Mouse (Mus musculus): ENCODE data around the gene Hhipl1. TPM values are rescaled to one million over a fixed set of nuclear protein-coding genes. Genes with fewer than 3 reads are reported as not detected.

Gene Hhipl1
- polyA plus RNA-seq, 1 experiment = not detected

DNA sequence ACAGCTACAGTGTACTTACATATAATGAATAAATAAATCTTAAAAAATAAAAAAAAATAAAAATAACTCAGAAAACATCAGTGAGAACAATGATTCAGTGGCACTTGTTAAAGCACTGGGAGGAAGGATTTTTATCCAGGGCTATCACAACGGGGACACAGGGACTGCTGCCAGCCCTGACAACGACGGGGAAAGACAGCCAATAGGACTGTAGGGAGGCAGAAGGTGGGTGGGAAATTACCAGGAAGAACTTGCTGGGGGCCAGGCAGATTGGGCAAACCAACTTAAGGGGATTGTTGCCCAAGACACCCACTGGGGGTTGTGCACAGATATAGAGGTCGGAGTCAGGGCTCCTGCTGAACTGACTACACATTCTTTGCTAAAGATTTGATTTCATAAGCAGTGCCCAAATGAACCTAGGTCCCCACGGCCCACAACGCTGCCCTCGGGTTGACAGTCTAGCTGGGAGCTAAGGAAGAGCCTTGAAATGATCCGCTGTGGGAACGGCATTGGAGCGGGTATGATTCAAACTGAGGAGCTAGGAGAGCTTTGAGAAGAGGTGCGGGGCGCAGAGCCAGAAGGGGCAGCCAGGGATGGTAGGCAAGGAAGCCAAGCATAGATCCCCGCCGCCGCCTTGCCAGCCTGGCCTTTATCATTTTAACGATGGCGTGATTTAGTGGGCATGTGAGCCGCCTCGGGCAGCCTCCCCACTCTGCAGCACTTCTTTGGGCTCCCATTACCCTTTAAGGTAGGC, 17.8 kb upstream of the Hhipl1 start:
- H3K4me1 ChIP-seq (ENCODE audit: control insufficient read depth) = no peaks in the 10 kb centered on the region
- no peaks in the 10 kb centered on the region for H3K36me3 ChIP-seq (ENCODE audit: control insufficient read depth)
- H3K27me3 ChIP-seq (ENCODE audit: control insufficient read depth) = peaks cover 16% of the 10 kb centered on the region
- no peak for TF ChIP-seq TAL1 (IDR thresholded peaks at IDR 0.05; ENCODE audit: low read length)
- no peak for TF ChIP-seq GATA1 (IDR thresholded peaks at IDR 0.05; ENCODE audit: low read length)
- no peaks in the 10 kb centered on the region for H3K9me3 ChIP-seq (ENCODE audit: control insufficient read depth, low read length)
- H3K4me3 ChIP-seq (replicated peaks) = no peak overlapping the region

DNA sequence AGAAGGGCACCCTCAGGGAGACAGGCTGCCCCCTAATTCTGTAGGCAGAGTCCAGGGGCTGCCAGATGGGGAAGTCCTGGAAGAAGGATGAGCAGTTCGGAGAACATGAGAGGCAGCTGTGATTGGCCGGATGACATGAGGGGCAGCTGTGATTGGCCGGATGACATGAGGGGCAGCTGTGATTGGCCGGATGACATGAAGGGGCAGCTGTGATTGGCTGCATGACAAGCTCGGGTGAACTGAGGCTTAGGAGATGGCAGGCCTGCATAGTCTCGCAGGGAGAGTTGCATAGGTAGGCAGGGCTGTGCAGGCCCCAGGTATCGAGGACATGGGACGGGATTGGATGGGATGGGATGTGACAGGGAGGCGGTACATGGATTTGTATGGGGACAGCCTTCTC, 13.7 kb upstream of the Hhipl1 start:
- no peak overlapping the region for H3K4me3 ChIP-seq (replicated peaks)
- H3K27me3 ChIP-seq (ENCODE audit: control insufficient read depth) = no peaks in the 10 kb centered on the region
- H3K4me1 ChIP-seq (ENCODE audit: control insufficient read depth) = no peaks in the 10 kb centered on the region
- TF ChIP-seq TAL1 (IDR thresholded peaks at IDR 0.05; ENCODE audit: low read length) (no peak), GATA1 (IDR thresholded peaks at IDR 0.05; ENCODE audit: low read length) (no peak)
- H3K36me3 ChIP-seq (ENCODE audit: control insufficient read depth) = no peaks in the 10 kb centered on the region
- H3K9me3 ChIP-seq (ENCODE audit: control insufficient read depth, low read length) = no peaks in the 10 kb centered on the region

- no peak overlapping the region for H3K4me3 ChIP-seq (replicated peaks)
- H3K27me3 ChIP-seq (ENCODE audit: control insufficient read depth) = no peaks in the 10 kb centered on the region
- TF ChIP-seq TAL1 (IDR thresholded peaks at IDR 0.05; ENCODE audit: low read length) (no peak), GATA1 (IDR thresholded peaks at IDR 0.05; ENCODE audit: low read length) (no peak)
- H3K9me3 ChIP-seq (ENCODE audit: control insufficient read depth, low read length) = no peaks in the 10 kb centered on the region
- no peaks in the 10 kb centered on the region for H3K4me1 ChIP-seq (ENCODE audit: control insufficient read depth)
- no peaks in the 10 kb centered on the region for H3K36me3 ChIP-seq (ENCODE audit: control insufficient read depth)
Measured at GRCm38 (mm10) chr12:108292957-108293356, 13.1 kb upstream of the Hhipl1 start.

DNA sequence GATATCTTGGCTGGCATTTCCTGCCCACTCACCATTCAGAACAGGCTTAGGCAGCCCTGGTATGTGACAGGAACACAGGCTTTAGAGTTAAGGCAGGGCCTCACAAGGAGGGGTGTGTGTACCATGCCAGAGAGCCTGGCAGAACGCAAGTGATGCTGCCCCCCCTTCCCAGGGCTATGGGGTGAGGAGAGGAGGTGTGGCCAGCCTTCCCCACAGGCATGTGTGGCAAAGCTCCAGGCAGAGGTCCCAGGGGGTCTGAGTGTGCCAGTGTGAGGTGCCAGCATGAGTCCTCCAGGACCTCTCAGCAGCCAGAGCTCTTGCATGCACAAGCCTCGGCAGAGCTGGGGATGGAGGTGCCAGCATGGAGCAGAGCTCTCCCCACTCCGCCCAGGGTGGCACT, 11.4 kb upstream of the Hhipl1 start:
- Histone ChIP-seq H3K36me3 (ENCODE audit: control insufficient read depth) (no peaks in the 10 kb centered on the region), H3K4me1 (ENCODE audit: control insufficient read depth) (no peaks in the 10 kb centered on the region), H3K9me3 (ENCODE audit: control insufficient read depth, low read length) (no peaks in the 10 kb centered on the region), H3K27me3 (ENCODE audit: control insufficient read depth) (no peaks in the 10 kb centered on the region), H3K4me3 (replicated peaks) (no peak overlapping the region)
- TF ChIP-seq GATA1 (IDR thresholded peaks at IDR 0.05; ENCODE audit: low read length) (no peak), TAL1 (IDR thresholded peaks at IDR 0.05; ENCODE audit: low read length) (no peak)

GRCm38 (mm10) chr12:108297033-108297432, 9.0 kb upstream of the Hhipl1 start:
- H3K27me3 ChIP-seq (ENCODE audit: control insufficient read depth) = no peaks in the 10 kb centered on the region
- no peaks in the 10 kb centered on the region for H3K4me1 ChIP-seq (ENCODE audit: control insufficient read depth)
- H3K4me3 ChIP-seq (replicated peaks) = no peak overlapping the region
- TF ChIP-seq GATA1 (IDR thresholded peaks at IDR 0.05; ENCODE audit: low read length) = no peak
- no peak for TF ChIP-seq TAL1 (IDR thresholded peaks at IDR 0.05; ENCODE audit: low read length)
- H3K36me3 ChIP-seq (ENCODE audit: control insufficient read depth) = no peaks in the 10 kb centered on the region
- no peaks in the 10 kb centered on the region for H3K9me3 ChIP-seq (ENCODE audit: control insufficient read depth, low read length)

DNA sequence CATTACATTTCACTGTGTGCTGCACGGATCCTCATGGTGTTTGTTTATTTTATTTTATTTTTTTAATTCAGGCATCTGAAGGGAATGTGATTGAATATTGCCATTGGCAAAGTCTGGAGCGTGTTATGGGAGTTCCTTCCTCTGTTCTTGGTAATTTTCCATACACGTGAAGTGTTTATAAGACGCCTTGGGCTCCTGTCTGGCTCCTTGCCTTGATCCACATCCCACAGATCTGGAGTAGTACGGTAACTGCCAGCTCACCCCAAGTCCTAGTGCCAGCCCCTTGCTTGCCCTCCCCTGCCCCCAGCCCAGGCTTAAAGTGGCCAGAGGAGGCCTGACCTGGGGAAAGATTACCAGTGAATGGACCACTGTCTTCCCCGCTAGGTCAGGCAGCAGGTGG, 5.1 kb upstream of the Hhipl1 start:
- H3K9me3 ChIP-seq (ENCODE audit: control insufficient read depth, low read length) = no peaks in the 10 kb centered on the region
- no peaks in the 10 kb centered on the region for H3K36me3 ChIP-seq (ENCODE audit: control insufficient read depth)
- no peak for TF ChIP-seq GATA1 (IDR thresholded peaks at IDR 0.05; ENCODE audit: low read length)
- peaks cover 17% of the 10 kb centered on the region for H3K27me3 ChIP-seq (ENCODE audit: control insufficient read depth)
- H3K4me1 ChIP-seq (ENCODE audit: control insufficient read depth) = no peaks in the 10 kb centered on the region
- no peak overlapping the region for H3K4me3 ChIP-seq (replicated peaks)

GRCm38 (mm10) chr12:108303778-108304365, 2.2 kb upstream of the Hhipl1 start:
- H3K9me3 ChIP-seq (ENCODE audit: control insufficient read depth, low read length) = no peaks in the 10 kb centered on the region
- H3K36me3 ChIP-seq (ENCODE audit: control insufficient read depth) = no peaks in the 10 kb centered on the region
- no peaks in the 10 kb centered on the region for H3K4me1 ChIP-seq (ENCODE audit: control insufficient read depth)
- H3K27me3 ChIP-seq (ENCODE audit: control insufficient read depth) = peaks cover 42% of the 10 kb centered on the region
- TF ChIP-seq GATA1 (IDR thresholded peaks at IDR 0.05; ENCODE audit: low read length) = no peak
- no peak for TF ChIP-seq TAL1 (IDR thresholded peaks at IDR 0.05; ENCODE audit: low read length)
- no peak overlapping the region for H3K4me3 ChIP-seq (replicated peaks)

DNA sequence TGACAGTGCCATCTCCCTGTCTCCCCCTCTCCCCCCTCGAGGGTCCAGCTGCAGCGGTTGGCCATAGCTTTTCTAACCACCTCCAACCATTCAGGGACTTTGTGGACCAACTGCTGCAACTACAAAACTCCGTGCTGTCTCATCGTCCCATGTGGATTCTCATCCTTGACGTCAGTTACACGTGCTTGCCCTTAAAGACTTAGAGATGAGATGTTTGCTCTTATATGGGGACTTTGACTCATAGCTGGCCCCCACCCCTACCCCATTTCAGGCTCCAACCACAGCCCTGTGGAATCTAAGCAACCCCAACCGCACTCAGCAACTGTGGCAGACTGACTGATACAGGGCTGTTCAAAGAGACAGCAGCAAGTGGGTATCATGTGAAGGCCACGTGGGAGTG, 898 bp upstream of the Hhipl1 start:
- TF ChIP-seq GATA1 (IDR thresholded peaks at IDR 0.05; ENCODE audit: low read length) (no peak), TAL1 (IDR thresholded peaks at IDR 0.05; ENCODE audit: low read length) (no peak)
- H3K9me3 ChIP-seq (ENCODE audit: control insufficient read depth, low read length) = no peaks in the 10 kb centered on the region

GRCm38 (mm10) chr12:108307553-108307952, 1.5 kb downstream of the Hhipl1 start:
- no peaks in the 10 kb centered on the region for H3K4me1 ChIP-seq (ENCODE audit: control insufficient read depth)
- H3K36me3 ChIP-seq (ENCODE audit: control insufficient read depth) = no peaks in the 10 kb centered on the region
- no peak overlapping the region for H3K4me3 ChIP-seq (replicated peaks)
- peaks cover 42% of the 10 kb centered on the region for H3K27me3 ChIP-seq (ENCODE audit: control insufficient read depth)
- TF ChIP-seq TAL1 (IDR thresholded peaks at IDR 0.05; ENCODE audit: low read length) = no peak
- no peak for TF ChIP-seq GATA1 (IDR thresholded peaks at IDR 0.05; ENCODE audit: low read length)
- H3K9me3 ChIP-seq (ENCODE audit: control insufficient read depth, low read length) = no peaks in the 10 kb centered on the region

More for the DNA sequence above, 898 bp upstream of the Hhipl1 start:
- Histone ChIP-seq H3K27me3 (ENCODE audit: control insufficient read depth) (peaks cover 42% of the 10 kb centered on the region), H3K4me3 (replicated peaks) (no peak overlapping the region), H3K36me3 (ENCODE audit: control insufficient read depth) (no peaks in the 10 kb centered on the region), H3K4me1 (ENCODE audit: control insufficient read depth) (no peaks in the 10 kb centered on the region)
